Mouse (Mus musculus) MEL (cell line): ENCODE data around the gene Zfp668. TPM values are rescaled to one million over a fixed set of nuclear protein-coding genes. Genes with fewer than 3 reads are reported as not detected.
A peak's percentile ranks its signal among the peaks of the same experiment; 100 is the strongest.

Experiments
- DNase-seq: peaks from one replicate; pipeline ENCODE4 v3.0.0; 2011; ENCODE audit warnings: low read depth, low spot score
- H3K27ac ChIP-seq: 2 replicates; pipeline ENCODE4 v1.5.1; 2012; ENCODE audit warnings: low read depth, mild to moderate bottlenecking, control low read depth, low read length, moderate library complexity; ENCODE audit not compliant: control insufficient read depth
- H3K27me3 ChIP-seq, 2 experiments: fragments of 150-350 bp in 1 of 2; sonication (generic) in 1 of 2; 2 replicates each; pipeline ENCODE4 v1.6.1; 2012; ENCODE audit warnings: low read length in 2 of 2, mild to moderate bottlenecking in 2 of 2, improper control_type of control experiment in 1 of 2, moderate library complexity in 1 of 2; ENCODE audit not compliant: insufficient read depth in 2 of 2, control insufficient read depth in 1 of 2
- H3K36me3 ChIP-seq, 2 experiments: 2 replicates each; pipeline ENCODE4 v1.6.1; 2012 to 2014; ENCODE audit warnings: low read length in 2 of 2, improper control_type of control experiment in 1 of 2, inconsistent platforms in 1 of 2, mild to moderate bottlenecking in 1 of 2; ENCODE audit not compliant: insufficient read depth in 2 of 2, control insufficient read depth in 1 of 2
- H3K4me1 ChIP-seq, 2 experiments: fragments of 150-350 bp in 1 of 2; sonication (generic) in 1 of 2; 2 replicates each; pipeline ENCODE4 v1.6.1; 2012; ENCODE audit warnings: low read length in 2 of 2, improper control_type of control experiment in 1 of 2, mild to moderate bottlenecking in 1 of 2; ENCODE audit not compliant: insufficient read depth in 2 of 2, control insufficient read depth in 1 of 2
- H3K4me3 ChIP-seq, 2 experiments: fragments of 150-350 bp in 1 of 2; sonication (generic) in 1 of 2; 2 replicates each; pipeline ENCODE4 v1.5.1; 2012; ENCODE audit warnings: low read depth in 2 of 2, low read length in 2 of 2, mild to moderate bottlenecking in 2 of 2, moderate library complexity in 2 of 2, control low read depth in 1 of 2, improper control_type of control experiment in 1 of 2; ENCODE audit not compliant: control insufficient read depth in 1 of 2, insufficient read depth in 1 of 2
- H3K79me2 ChIP-seq: 2 replicates; pipeline ENCODE4 v1.6.1; 2012; ENCODE audit warnings: mild to moderate bottlenecking, low read length, moderate library complexity; ENCODE audit not compliant: control insufficient read depth, poor library complexity, insufficient read depth
- H3K9ac ChIP-seq: 2 replicates; pipeline ENCODE4 v1.6.1; 2012; ENCODE audit warnings: low read depth, mild to moderate bottlenecking, control low read depth, low read length, moderate library complexity; ENCODE audit not compliant: control insufficient read depth, poor library complexity, severe bottlenecking
- H3K9me3 ChIP-seq: fragments of 150-350 bp; sonication (generic); replicated peaks from 2 replicates; pipeline ENCODE4 v1.6.1; 2012; ENCODE audit warnings: mild to moderate bottlenecking, low read length, improper control_type of control experiment, moderate library complexity; ENCODE audit not compliant: insufficient read depth
- CHD1 ChIP-seq: IDR thresholded peaks from 2 replicates; pipeline ENCODE4 v1.6.1; 2012; ENCODE audit warnings: low read depth, mild to moderate bottlenecking, inconsistent platforms, low read length, improper control_type of control experiment
- E2F4 ChIP-seq: IDR thresholded peaks from 2 replicates; pipeline ENCODE4 v1.6.1; 2011; ENCODE audit warnings: low read depth, low read length, improper control_type of control experiment, borderline replicate concordance
- GATA1 ChIP-seq: IDR thresholded peaks from 2 replicates; pipeline ENCODE4 v1.6.1; 2011; ENCODE audit warnings: low read depth, low read length, improper control_type of control experiment
- HCFC1 ChIP-seq: IDR thresholded peaks from 2 replicates; pipeline ENCODE4 v1.6.1; 2012; ENCODE audit warnings: low read depth, mild to moderate bottlenecking, inconsistent platforms, low read length, improper control_type of control experiment, moderate library complexity
- KAT2A ChIP-seq: conservative IDR thresholded peaks from 2 replicates; pipeline ENCODE4 v1.6.1; 2012; ENCODE audit warnings: low read depth, low read length, improper control_type of control experiment, inconsistent platforms
- MAFK ChIP-seq: IDR thresholded peaks from 2 replicates; pipeline ENCODE4 v1.6.1; 2011; ENCODE audit warnings: low read depth, mild to moderate bottlenecking, low read length, improper control_type of control experiment, borderline replicate concordance
- MEF2A ChIP-seq: IDR thresholded peaks from 2 replicates; pipeline ENCODE4 v1.6.1; 2014; ENCODE audit warnings: low read depth, mild to moderate bottlenecking, inconsistent platforms, low read length, improper control_type of control experiment; ENCODE audit not compliant: poor library complexity, insufficient replicate concordance, severe bottlenecking; ENCODE audit errors: extremely low read depth
- MXI1 ChIP-seq: IDR thresholded peaks from 2 replicates; pipeline ENCODE4 v1.6.1; 2011; ENCODE audit warnings: mild to moderate bottlenecking, low read depth, low read length, improper control_type of control experiment
- MYC ChIP-seq: IDR thresholded peaks from 2 replicates; pipeline ENCODE4 v1.6.1; 2011; ENCODE audit warnings: low read depth, mild to moderate bottlenecking, low read length, improper control_type of control experiment, moderate library complexity
- POLR2A ChIP-seq, 2 experiments: IDR thresholded peaks; 2 replicates each; pipeline ENCODE4 v1.6.1; 2011 to 2012; ENCODE audit warnings: low read length in 2 of 2, mild to moderate bottlenecking in 2 of 2, control low read depth in 1 of 2, improper control_type of control experiment in 1 of 2, low read depth in 1 of 2, moderate library complexity in 1 of 2; ENCODE audit not compliant: control insufficient read depth in 1 of 2, insufficient read depth in 1 of 2, poor library complexity in 1 of 2
- POLR2AphosphoS2 ChIP-seq: IDR thresholded peaks from 2 replicates; pipeline ENCODE4 v1.6.1; 2011; ENCODE audit warnings: low read length, improper control_type of control experiment
- SIN3A ChIP-seq: IDR thresholded peaks from 2 replicates; pipeline ENCODE4 v1.6.1; 2012; ENCODE audit warnings: low read length, improper control_type of control experiment, inconsistent platforms
- TAL1 ChIP-seq: IDR thresholded peaks from 2 replicates; pipeline ENCODE4 v1.6.1; 2012; ENCODE audit warnings: mild to moderate bottlenecking, inconsistent platforms, low read length, moderate library complexity, mixed read lengths
- TBP ChIP-seq: IDR thresholded peaks from 2 replicates; pipeline ENCODE4 v1.8.0; 2011; ENCODE audit warnings: low read depth, low read length, improper control_type of control experiment
- TCF12 ChIP-seq: IDR thresholded peaks from 2 replicates; pipeline ENCODE4 v1.6.1; 2014; ENCODE audit warnings: low read depth, mild to moderate bottlenecking, inconsistent platforms, low read length, improper control_type of control experiment, moderate library complexity
- UBTF ChIP-seq: IDR thresholded peaks from 2 replicates; pipeline ENCODE4 v1.6.1; 2012; ENCODE audit warnings: low read depth, mild to moderate bottlenecking, inconsistent platforms, low read length, improper control_type of control experiment, moderate library complexity, borderline replicate concordance; ENCODE audit not compliant: insufficient read depth
- USF1 ChIP-seq: IDR thresholded peaks from 2 replicates; pipeline ENCODE4 v1.6.1; 2014; ENCODE audit warnings: low read depth, mild to moderate bottlenecking, inconsistent platforms, low read length, improper control_type of control experiment, moderate library complexity
- ZC3H11A ChIP-seq: IDR thresholded peaks from 2 replicates; pipeline ENCODE4 v1.6.1; 2012; ENCODE audit warnings: low read depth, mild to moderate bottlenecking, inconsistent platforms, low read length, improper control_type of control experiment
- ZMIZ1 ChIP-seq: IDR thresholded peaks from 2 replicates; pipeline ENCODE4 v1.6.1; 2012; ENCODE audit warnings: low read depth, mild to moderate bottlenecking, inconsistent platforms, low read length, improper control_type of control experiment, moderate library complexity
- ZNF384 ChIP-seq: IDR thresholded peaks from 2 replicates; pipeline ENCODE4 v1.6.1; 2012; ENCODE audit warnings: low read depth, mild to moderate bottlenecking, inconsistent platforms, low read length, improper control_type of control experiment
- polyA plus RNA-seq, 2 experiments: library from polyadenylated mRNA; stranded (reverse) in 1 of 2; unstranded in 1 of 2; fragments of >175 nt in 1 of 2; fragments of >200 nt in 1 of 2; gene quantifications; 2 replicates each; pipeline versions ENCODE4 v1.2.1 to v1.2.4; 2012; ENCODE audit warnings: low replicate concordance in 2 of 2, low read depth in 1 of 2; ENCODE audit not compliant: insufficient read length in 2 of 2, insufficient read depth in 1 of 2, missing spikeins in 1 of 2
- total RNA-seq: library from RNA; depleted of rRNA; stranded (reverse); fragments of 300-350 nt; gene quantifications from 2 replicates; pipeline ENCODE4 v1.2.3, GENCODE M21; 2012

The Zfp668 gene
- total and polyA plus RNA-seq, 3 experiments = 9.1 to 15.6 TPM; not detected in 1

- TF ChIP-seq HCFC1 (no peak), TBP (no peak), MAFK (no peak), MYC (no peak), TCF12 (no peak), GATA1 (no peak)
- Histone ChIP-seq H3K27ac (no peak overlapping the region), H3K79me2 (no peaks in the 10 kb centered on the region), H3K4me3 (no peak overlapping the region), H3K36me3 (0 out of 4 replicates have a peak, but pooled peaks cover 0 to 2% of the 10 kb centered on the region in 2 experiments), H3K4me1 (peaks cover 0 to 4% of the 10 kb centered on the region in 2 experiments; a peak in 1 of 4 replicates), H3K9ac (no peak overlapping the region), H3K27me3 (no peaks in the 10 kb centered on the region), H3K9me3 (no peaks in the 10 kb centered on the region)
- DNase-seq = no peak
Measured at GRCm38 (mm10) chr7:127850906-127851305, 25.7 kb downstream of the Zfp668 start.

- Histone ChIP-seq H3K36me3 (0 out of 4 replicates have a peak, but pooled peaks cover 0 to 2% of the 10 kb centered on the region in 2 experiments), H3K27me3 (no peaks in the 10 kb centered on the region), H3K4me1 (peaks cover 0 to 4% of the 10 kb centered on the region in 2 experiments; a peak in 1 of 4 replicates), H3K9ac (no peak overlapping the region), H3K4me3 (no peak overlapping the region), H3K27ac (no peak overlapping the region), H3K79me2 (no peaks in the 10 kb centered on the region), H3K9me3 (no peaks in the 10 kb centered on the region)
- TF ChIP-seq UBTF = no peak
- no peak for TF ChIP-seq POLR2AphosphoS2
- TF ChIP-seq TAL1 = peak; percentile 23; the same call in 1 of the 2 replicates
- DNase-seq = peak; percentile 43
Measured at GRCm38 (mm10) chr7:127849973-127850875, 26.4 kb downstream of the Zfp668 start.

- Histone ChIP-seq H3K4me3 (peak overlapping the region; percentile 78 to 92), H3K9me3 (no peaks in the 10 kb centered on the region), H3K4me1 (0 out of 4 replicates have a peak, but pooled peaks cover 0 to 10% of the 10 kb centered on the region in 2 experiments), H3K27ac (peak overlapping the region; percentile 98), H3K79me2 (peaks cover 7% of the 10 kb centered on the region; the same call in 1 of the 2 replicates), H3K27me3 (no peaks in the 10 kb centered on the region), H3K9ac (peak overlapping the region; percentile 99), H3K36me3 (peaks cover 0 to 7% of the 10 kb centered on the region in 2 experiments; a peak in 1 of 4 replicates)
- DNase-seq = peak; percentile 88
- TF ChIP-seq MXI1 (peak; percentile 73), SIN3A (peak; percentile 70), GATA1 (no peak), MEF2A (no peak), ZMIZ1 (peak; percentile 77), HCFC1 (peak; percentile 97), ZNF384 (no peak), ZC3H11A (no peak), E2F4 (no peak), USF1 (0 out of 2 replicates have a peak, but pooled peaks have one; percentile 25), TCF12 (no peak), MYC (0 out of 2 replicates have a peak, but pooled peaks have one; percentile 20), POLR2AphosphoS2 (peak; percentile 34; the same call in 1 of the 2 replicates), CHD1 (peak; percentile 77; the same call in 1 of the 2 replicates), TBP (peak; percentile 65; the same call in 1 of the 2 replicates), POLR2A (IDR thresholded peaks at IDR 0.05; ENCODE audit: control insufficient read depth in 1 of 2, insufficient read depth in 1 of 2, low read depth in 1 of 2, low read length in 2 of 2, poor library complexity in 1 of 2) (peak in 1 of 2 experiments; percentile 83; a peak in 2 of 4 replicates), KAT2A (no peak; the same call in none of the 2 replicates)
Measured at GRCm38 (mm10) chr7:127842001-127842718, 34.5 kb downstream of the Zfp668 start.
